Mouse (Mus musculus) olfactory bulb, adult 2 months (tissue): ENCODE measurements around the gene Cplx2.

Experiments used
- CTCF ChIP-seq: fragments of 200-500 bp; IDR thresholded peaks from 2 replicates; pipeline ENCODE4 v1.5.1; 2012; ENCODE audit warnings: low read depth, mild to moderate bottlenecking, low read length, moderate library complexity; ENCODE audit not compliant: insufficient read depth
- POLR2A ChIP-seq: fragments of 200-500 bp; IDR thresholded peaks from 2 replicates; pipeline ENCODE4 v1.6.1; 2012; ENCODE audit warnings: mild to moderate bottlenecking, low read depth, low read length, moderate library complexity; ENCODE audit not compliant: insufficient read depth

- no peak for TF ChIP-seq POLR2A
- TF ChIP-seq CTCF = no peak
Measured at GRCm38 (mm10) chr13:54348011-54348410, 23.1 kb upstream of the Cplx2 start.
